Mouse (Mus musculus) myocyte (in vitro differentiated cells): ENCODE data around the gene Nccrp1. TPM values are rescaled to one million over a fixed set of nuclear protein-coding genes. Genes with fewer than 3 reads are reported as not detected.

Experiments used
- H3K27me3 ChIP-seq: one replicate; pipeline ENCODE4 v1.6.1; 2011; ENCODE audit not compliant: control insufficient read depth, insufficient read depth, insufficient read length
- H3K36me3 ChIP-seq: one replicate; pipeline ENCODE4 v1.6.1; 2011; ENCODE audit not compliant: control insufficient read depth, insufficient read depth
- H3K4me2 ChIP-seq: one replicate; pipeline ENCODE4 v1.6.1; 2011; ENCODE audit warnings: low read depth, control low read depth
- H3K4me3 ChIP-seq: one replicate; pipeline ENCODE4 v1.5.1; 2011; ENCODE audit warnings: mild to moderate bottlenecking, control low read depth, moderate library complexity
- H3K79me2 ChIP-seq: one replicate; pipeline ENCODE4 v1.6.1; 2011; ENCODE audit not compliant: control insufficient read depth, insufficient read depth
- H3ac ChIP-seq: one replicate; pipeline ENCODE4 v1.6.1; 2011; ENCODE audit not compliant: control insufficient read depth, insufficient read length
- CEBPB ChIP-seq: IDR thresholded peaks from 2 replicates; pipeline ENCODE4 v1.6.1; 2011; ENCODE audit warnings: mild to moderate bottlenecking, moderate library complexity; ENCODE audit not compliant: poor library complexity, insufficient read depth, severe bottlenecking
- E2F4 ChIP-seq: IDR thresholded peaks from one replicate; pipeline ENCODE4 v1.6.1; 2011; ENCODE audit warnings: mild to moderate bottlenecking, control low read depth, moderate library complexity; ENCODE audit not compliant: insufficient read depth
- MAX ChIP-seq: IDR thresholded peaks from one replicate; pipeline ENCODE4 v1.6.1; 2011; ENCODE audit warnings: low read depth, mild to moderate bottlenecking, control low read depth
- MYOD1 ChIP-seq, 3 experiments: IDR thresholded peaks; one replicate each; pipeline ENCODE4 v1.6.1; 2011; ENCODE audit warnings: control low read depth in 2 of 3, low read depth in 2 of 3, mild to moderate bottlenecking in 2 of 3, moderate library complexity in 1 of 3; ENCODE audit not compliant: insufficient read length in 2 of 3, control insufficient read depth in 1 of 3
- MYOG ChIP-seq, 3 experiments: IDR thresholded peaks; one replicate each; pipeline ENCODE4 v1.6.1; 2011; ENCODE audit warnings: control low read depth in 2 of 3, low read depth in 2 of 3, mild to moderate bottlenecking in 2 of 3; ENCODE audit not compliant: insufficient read length in 2 of 3, control insufficient read depth in 1 of 3, insufficient read depth in 1 of 3
- POLR2A ChIP-seq: IDR thresholded peaks from one replicate; pipeline ENCODE4 v1.6.1; 2011; ENCODE audit warnings: low read depth, mild to moderate bottlenecking, control low read depth, moderate library complexity; ENCODE audit not compliant: insufficient read length
- POLR2AphosphoS2 ChIP-seq: IDR thresholded peaks from one replicate; pipeline ENCODE4 v1.6.1; 2011; ENCODE audit warnings: low read depth, control low read depth; ENCODE audit not compliant: insufficient read length
- REST ChIP-seq: IDR thresholded peaks from one replicate; pipeline ENCODE4 v1.6.1; 2011; ENCODE audit warnings: mild to moderate bottlenecking, control low read depth, moderate library complexity; ENCODE audit not compliant: insufficient read depth, insufficient read length
- SRF ChIP-seq: IDR thresholded peaks from one replicate; pipeline ENCODE4 v1.6.1; 2011; ENCODE audit warnings: low read depth; ENCODE audit not compliant: control insufficient read depth, insufficient read length
- TCF12 ChIP-seq: IDR thresholded peaks from one replicate; pipeline ENCODE4 v1.6.1; 2011; ENCODE audit warnings: mild to moderate bottlenecking, control low read depth; ENCODE audit not compliant: poor library complexity, insufficient read depth, severe bottlenecking
- TCF3 ChIP-seq: IDR thresholded peaks from one replicate; pipeline ENCODE4 v1.6.1; 2011; ENCODE audit warnings: low read depth, control low read depth; ENCODE audit not compliant: insufficient read length
- USF1 ChIP-seq: IDR thresholded peaks from one replicate; pipeline ENCODE4 v1.6.1; 2011; ENCODE audit warnings: low read depth, mild to moderate bottlenecking, control low read depth, moderate library complexity
- polyA plus RNA-seq: library from polyadenylated mRNA; unstranded; fragments of >200 nt; fragmentation: generic; extraction: Trizol; gene quantifications from one replicate; pipeline ENCODE4 v1.2.1, GENCODE M21; 2012; ENCODE audit warnings: missing spikeins

Gene Nccrp1
- polyA plus RNA-seq, 1 experiment = 0.07 TPM

- H3K4me3 ChIP-seq = no peak overlapping the region
- TF ChIP-seq TCF3 (no peak), MYOG (IDR thresholded peaks at IDR 0.05; ENCODE audit: control insufficient read depth in 1 of 3, insufficient read depth in 1 of 3, insufficient read length in 2 of 3, low read depth in 2 of 3) (peak in 1 of 3 experiments; percentile 19)
- peak overlapping the region; percentile 28 for H3K4me2 ChIP-seq
- H3ac ChIP-seq = peak overlapping the region; percentile 13
- no peaks in the 10 kb centered on the region for H3K27me3 ChIP-seq
- H3K79me2 ChIP-seq = peaks cover 71% of the 10 kb centered on the region
- H3K36me3 ChIP-seq = no peaks in the 10 kb centered on the region
These were observed 40.6 kb upstream of the Nccrp1 start for GRCm38 (mm10) chr7:28587644-28588043.

GRCm38 (mm10) chr7:28586663-28587411 is 39.8 kb upstream of the Nccrp1 start:
- H3K79me2 ChIP-seq = peaks cover 73% of the 10 kb centered on the region
- no peaks in the 10 kb centered on the region for H3K27me3 ChIP-seq
- TF ChIP-seq REST (no peak), SRF (no peak), CEBPB (no peak), POLR2AphosphoS2 (no peak), TCF3 (no peak), POLR2A (no peak), USF1 (no peak), MYOG (IDR thresholded peaks at IDR 0.05; ENCODE audit: control insufficient read depth in 1 of 3, insufficient read depth in 1 of 3, insufficient read length in 2 of 3, low read depth in 2 of 3) (no peak), MYOD1 (IDR thresholded peaks at IDR 0.05; ENCODE audit: control insufficient read depth in 1 of 3, insufficient read length in 2 of 3, low read depth in 2 of 3) (no peak), E2F4 (no peak), TCF12 (no peak), MAX (no peak)
- peak overlapping the region; percentile 28 for H3K4me2 ChIP-seq
- no peak overlapping the region for H3K4me3 ChIP-seq
- H3ac ChIP-seq = peak overlapping the region; percentile 13
- H3K36me3 ChIP-seq = no peaks in the 10 kb centered on the region

GRCm38 (mm10) chr7:28585001-28585400 is 37.9 kb upstream of the Nccrp1 start:
- no peaks in the 10 kb centered on the region for H3K27me3 ChIP-seq
- H3K4me2 ChIP-seq = no peak overlapping the region
- H3ac ChIP-seq = no peak overlapping the region
- TF ChIP-seq MYOG (IDR thresholded peaks at IDR 0.05; ENCODE audit: control insufficient read depth in 1 of 3, insufficient read depth in 1 of 3, insufficient read length in 2 of 3, low read depth in 2 of 3) (peak in 1 of 3 experiments; percentile 11), TCF3 (no peak), CEBPB (no peak)
- no peak overlapping the region for H3K4me3 ChIP-seq
- H3K79me2 ChIP-seq = peaks cover 68% of the 10 kb centered on the region
- H3K36me3 ChIP-seq = no peaks in the 10 kb centered on the region

- no peak overlapping the region for H3K4me3 ChIP-seq
- peaks cover 68% of the 10 kb centered on the region for H3K79me2 ChIP-seq
- H3K36me3 ChIP-seq = no peaks in the 10 kb centered on the region
- no peaks in the 10 kb centered on the region for H3K27me3 ChIP-seq
- no peak for TF ChIP-seq POLR2A
- no peak overlapping the region for H3K4me2 ChIP-seq
- no peak overlapping the region for H3ac ChIP-seq
These were observed 37.4 kb upstream of the Nccrp1 start for GRCm38 (mm10) chr7:28584468-28584867.

GRCm38 (mm10) chr7:28583570-28584344 is 36.7 kb upstream of the Nccrp1 start:
- Histone ChIP-seq H3K4me3 (no peak overlapping the region), H3K4me2 (no peak overlapping the region), H3ac (no peak overlapping the region), H3K36me3 (no peaks in the 10 kb centered on the region), H3K27me3 (no peaks in the 10 kb centered on the region), H3K79me2 (peaks cover 67% of the 10 kb centered on the region)
- TF ChIP-seq CEBPB = no peak
- TF ChIP-seq MAX = no peak
- TF ChIP-seq MYOG (IDR thresholded peaks at IDR 0.05; ENCODE audit: control insufficient read depth in 1 of 3, insufficient read depth in 1 of 3, insufficient read length in 2 of 3, low read depth in 2 of 3) = no peak
- no peak for TF ChIP-seq MYOD1 (IDR thresholded peaks at IDR 0.05; ENCODE audit: control insufficient read depth in 1 of 3, insufficient read length in 2 of 3, low read depth in 2 of 3)
- TF ChIP-seq POLR2AphosphoS2 = no peak
- TF ChIP-seq TCF3 = no peak
- TF ChIP-seq E2F4 = no peak
- TF ChIP-seq POLR2A = no peak
- no peak for TF ChIP-seq SRF
- no peak for TF ChIP-seq USF1
- no peak for TF ChIP-seq REST
- no peak for TF ChIP-seq TCF12
